Mouse (Mus musculus) bone marrow, adult 2 months (tissue): ENCODE data around the gene Vmp1.

ENCODE experiments used
- CTCF ChIP-seq: fragments of 200-500 bp; IDR thresholded peaks from 2 replicates; pipeline ENCODE4 v1.5.1; 2011; ENCODE audit warnings: low read length, control low read depth; ENCODE audit not compliant: control insufficient read depth, insufficient read depth
- POLR2A ChIP-seq: fragments of 200-500 bp; IDR thresholded peaks from 2 replicates; pipeline ENCODE4 v1.6.1; 2011; ENCODE audit warnings: low read depth, mild to moderate bottlenecking, control low read depth, low read length, borderline replicate concordance; ENCODE audit not compliant: control insufficient read depth

GRCm38 (mm10) chr11:86582543-86583260 lies 100.9 kb downstream of the Vmp1 start:
- TF ChIP-seq POLR2A (no peak), CTCF (no peak)
